In the genomic region with DNA sequence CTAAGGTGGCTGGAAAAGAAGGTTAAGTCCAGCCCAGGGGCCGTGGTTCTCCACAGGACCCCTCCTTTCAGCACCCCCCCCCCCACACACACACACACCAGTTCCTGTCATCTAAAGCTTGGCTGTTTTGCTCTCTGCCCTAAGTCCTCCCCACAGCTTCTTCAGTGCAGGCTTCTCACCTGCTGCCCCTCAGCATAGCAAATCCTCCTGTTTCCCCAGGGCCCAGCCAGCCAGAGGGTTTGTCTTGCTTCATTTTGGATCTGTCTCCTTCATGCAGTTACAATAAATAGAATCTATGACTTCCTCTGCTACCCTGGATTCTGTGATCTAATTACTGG, we compare ENCODE assay signal across 18 mouse cellular contexts.
DNase-seq lines count a peak whose midpoint lies in the region; ATAC-seq and TF ChIP-seq lines count a peak whose summit lies in the region.
"Had no signal": no experiment of that assay in that cellular context is flagged by ENCODE, and none has a peak within 500 bp of the region (broad histone marks: within the 10 kb centered on the region; RNA-seq: fewer than 3 reads in every experiment).

No protein-coding gene starts in this region.

- no peaks in the 10 kb centered on the region for H3K36me3 ChIP-seq in midbrain, embryonic 11.5 days (ENCODE audit: control insufficient read depth, insufficient read depth, low read length)
- H3K36me3 ChIP-seq in midbrain, embryonic 10.5 days: no peaks in the 10 kb centered on the region
- H3K36me3 ChIP-seq in forebrain, embryonic 15.5 days: no peaks in the 10 kb centered on the region
- no peaks in the 10 kb centered on the region for H3K36me3 ChIP-seq in hindbrain, postnatal 0 days (ENCODE audit: insufficient read depth, low read length)
- no peaks in the 10 kb centered on the region for H3K36me3 ChIP-seq in neural tube, embryonic 14.5 days (ENCODE audit: control insufficient read depth, insufficient read depth, low read length)
- H3K36me3 ChIP-seq: heart, embryonic 15.5 days had no signal

- H3K9ac ChIP-seq in midbrain, embryonic 11.5 days (ENCODE audit: low read length): no peak overlapping the region
- H3K9ac ChIP-seq in forebrain, embryonic 15.5 days (replicated peaks): no peak overlapping the region
- H3K9ac ChIP-seq in hindbrain, postnatal 0 days (replicated peaks; ENCODE audit: low read length): no peak overlapping the region
- H3K9ac ChIP-seq in neural tube, embryonic 14.5 days (replicated peaks; ENCODE audit: low read depth, low read length): no peak overlapping the region
- H3K9ac ChIP-seq: heart, embryonic 15.5 days; lung, embryonic 14.5 days had no signal

- no peaks in the 10 kb centered on the region for H3K9me3 ChIP-seq in midbrain, embryonic 11.5 days (ENCODE audit: control insufficient read depth, low read length)
- no peaks in the 10 kb centered on the region for H3K9me3 ChIP-seq in midbrain, embryonic 10.5 days (replicated peaks)
- H3K9me3 ChIP-seq in forebrain, embryonic 15.5 days: no peaks in the 10 kb centered on the region
- H3K9me3 ChIP-seq in hindbrain, postnatal 0 days (ENCODE audit: low read length): no peaks in the 10 kb centered on the region
- H3K9me3 ChIP-seq in neural tube, embryonic 14.5 days (ENCODE audit: control insufficient read depth, low read length): no peaks in the 10 kb centered on the region
- H3K9me3 ChIP-seq: heart, embryonic 15.5 days had no signal

- H3K27me3 ChIP-seq in midbrain, embryonic 11.5 days (ENCODE audit: control insufficient read depth, insufficient read depth, low read length): no peaks in the 10 kb centered on the region
- no peaks in the 10 kb centered on the region for H3K27me3 ChIP-seq in midbrain, embryonic 10.5 days (ENCODE audit: low read depth, poor library complexity, severe bottlenecking)
- no peaks in the 10 kb centered on the region for H3K27me3 ChIP-seq in forebrain, embryonic 15.5 days
- H3K27me3 ChIP-seq in hindbrain, postnatal 0 days (ENCODE audit: insufficient read depth, low read length): no peaks in the 10 kb centered on the region
- no peaks in the 10 kb centered on the region for H3K27me3 ChIP-seq in neural tube, embryonic 14.5 days (ENCODE audit: control insufficient read depth, insufficient read depth, low read length)
- H3K27me3 ChIP-seq: heart, embryonic 15.5 days had no signal

- 50% methylated on average over 1 of the region's 1 CpGs for WGBS in midbrain, embryonic 11.5 days
- WGBS in midbrain, embryonic 10.5 days: 29% methylated on average over 1 of the region's 1 CpGs
- WGBS in forebrain, embryonic 15.5 days: 8% methylated on average over 1 of the region's 1 CpGs
- WGBS in hindbrain, postnatal 0 days: 31% methylated on average over 1 of the region's 1 CpGs
- 25% methylated on average over 1 of the region's 1 CpGs for WGBS in neural tube, embryonic 14.5 days

- H3K4me1 ChIP-seq in midbrain, embryonic 11.5 days (ENCODE audit: control insufficient read depth, insufficient read depth, low read length): no peaks in the 10 kb centered on the region
- peaks cover 11% of the 10 kb centered on the region for H3K4me1 ChIP-seq in midbrain, embryonic 10.5 days
- peaks cover 16% of the 10 kb centered on the region for H3K4me1 ChIP-seq in forebrain, embryonic 15.5 days
- H3K4me1 ChIP-seq in hindbrain, postnatal 0 days (ENCODE audit: insufficient read depth, low read length): peaks cover 4% of the 10 kb centered on the region; the same call in 1 of the 2 replicates
- H3K4me1 ChIP-seq in neural tube, embryonic 14.5 days (ENCODE audit: control insufficient read depth, insufficient read depth, low read length): no peaks in the 10 kb centered on the region; the same call in 1 of the 2 replicates
- H3K4me1 ChIP-seq: heart, embryonic 15.5 days had no signal

- TF ChIP-seq CTCF in hindbrain, postnatal 0 days (IDR thresholded peaks at IDR 0.05; ENCODE audit: low read depth): no peak

- H3K4me2 ChIP-seq in midbrain, embryonic 11.5 days: no peak overlapping the region
- no peak overlapping the region for H3K4me2 ChIP-seq in forebrain, embryonic 15.5 days (replicated peaks)
- H3K4me2 ChIP-seq in hindbrain, postnatal 0 days (ENCODE audit: low read depth, low read length): no peak overlapping the region
- no peak overlapping the region for H3K4me2 ChIP-seq in neural tube, embryonic 14.5 days (ENCODE audit: low read depth, low read length)
- H3K4me2 ChIP-seq: heart, embryonic 15.5 days; liver, embryonic 11.5 days; lung, embryonic 14.5 days had no signal

- ATAC-seq in midbrain, embryonic 11.5 days (ENCODE audit: low FRiP score): peak; percentile 40; the same call in 1 of the 2 replicates
- ATAC-seq in forebrain, embryonic 15.5 days (replicated peaks): no peak
- peak; percentile 33; the same call in 1 of the 2 replicates for ATAC-seq in hindbrain, postnatal 0 days
- peak; percentile 31; the same call in 1 of the 2 replicates for ATAC-seq in neural tube, embryonic 14.5 days (ENCODE audit: low read depth)

- DNase-seq in midbrain, embryonic 11.5 days (ENCODE audit: low spot score, missing footprints): no peak
- no peak for DNase-seq in midbrain, embryonic 10.5 days (ENCODE audit: low spot score)
- no peak for DNase-seq in hindbrain, postnatal 0 days (ENCODE audit: low spot score)
- DNase-seq in thymus, postnatal 10 days (ENCODE audit: low spot score in 2 of 2): no peak
- DNase-seq in cerebellum, postnatal 4 days (ENCODE audit: low spot score in 2 of 2): no peak
- no peak for DNase-seq in layer of hippocampus, adult 11-12 months (ENCODE audit: low spot score)
- DNase-seq: adrenal gland, postnatal 14 days; heart, adult 2 months; kidney, adult 8-10 months; kidney, postnatal 4 days; left cerebral cortex, postnatal 4 days; lung, embryonic 14.5 days; lung, postnatal 4 days; right cerebral cortex, postnatal 4 days had no signal

- no peak overlapping the region for H3K4me3 ChIP-seq in midbrain, embryonic 11.5 days (ENCODE audit: low read depth, low read length)
- no peak overlapping the region for H3K4me3 ChIP-seq in midbrain, embryonic 10.5 days
- H3K4me3 ChIP-seq in forebrain, embryonic 15.5 days: no peak overlapping the region
- no peak overlapping the region for H3K4me3 ChIP-seq in hindbrain, postnatal 0 days (ENCODE audit: low read length)
- H3K4me3 ChIP-seq in neural tube, embryonic 14.5 days (ENCODE audit: low read depth, low read length): no peak overlapping the region
- H3K4me3 ChIP-seq: heart, adult 2 months; heart, embryonic 15.5 days had no signal

- no peak overlapping the region for H3K27ac ChIP-seq in midbrain, embryonic 11.5 days (ENCODE audit: low read depth, low read length)
- no peak overlapping the region for H3K27ac ChIP-seq in midbrain, embryonic 10.5 days (replicated peaks)
- H3K27ac ChIP-seq in forebrain, embryonic 15.5 days (replicated peaks): peak overlapping the region; percentile 64
- no peak overlapping the region for H3K27ac ChIP-seq in hindbrain, postnatal 0 days
- H3K27ac ChIP-seq in neural tube, embryonic 14.5 days (ENCODE audit: low read depth, low read length): no peak overlapping the region
- H3K27ac ChIP-seq: heart, adult 2 months; heart, embryonic 15.5 days had no signal
